Mouse (Mus musculus) kidney, adult 11 months (tissue): ENCODE results near the gene B3galnt1.
"Not testable (repeated sequence)": the region's sequence is repeated elsewhere in the genome, so short reads cannot be mapped to it uniquely, and the experiment has no call there.

Source experiments
- DNase-seq: peaks from one replicate; pipeline ENCODE4 v3.0.0; 2022

B3galnt1 gene

DNA sequence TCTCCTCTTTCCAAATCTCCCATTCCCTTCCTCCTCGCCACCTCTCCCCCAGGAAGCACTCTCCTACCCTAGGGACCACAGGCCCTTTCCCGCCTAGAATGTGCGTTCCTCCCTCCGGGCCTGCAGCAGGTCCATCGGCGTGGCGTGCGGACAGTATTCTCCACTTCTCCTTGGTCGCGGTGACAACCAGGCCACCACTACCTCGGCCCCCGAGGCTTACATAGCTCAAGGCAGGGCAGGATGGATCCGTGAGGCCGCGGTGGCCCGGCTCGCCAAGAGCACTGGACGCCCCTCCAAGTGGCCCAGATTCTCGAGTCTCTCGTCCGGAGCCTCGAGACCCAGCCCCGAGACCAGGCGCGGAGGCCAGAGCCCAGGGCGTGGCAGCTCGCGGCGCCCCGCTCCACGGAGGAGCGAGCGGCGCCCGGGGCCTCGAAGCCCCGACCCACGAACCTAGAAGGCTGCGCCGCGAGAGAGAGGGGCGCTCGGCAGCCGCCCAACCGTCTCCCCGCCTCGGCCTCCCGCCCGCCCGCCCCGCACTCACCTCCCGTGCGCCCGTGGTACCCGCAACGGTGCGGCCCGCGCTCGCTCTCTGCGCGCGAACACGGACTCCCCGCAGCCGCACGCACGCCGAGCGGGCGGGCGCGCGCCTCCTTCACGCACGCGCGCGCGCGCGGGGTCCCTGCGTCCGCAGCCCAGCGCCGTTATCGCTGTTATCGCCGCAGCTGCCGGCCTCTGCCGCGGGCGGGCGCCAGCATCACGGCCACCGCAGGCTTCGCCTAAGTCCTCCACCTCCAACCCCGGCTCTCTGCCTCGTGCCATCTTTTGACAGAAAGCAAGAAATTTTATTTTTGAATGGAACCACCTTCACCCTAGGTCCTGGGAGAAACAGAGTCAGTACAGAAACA lies at the start of gene B3galnt1:
Gene B3galnt1, minus strand, starts transcription at position 700 of the 905 bp plus-strand sequence.
- peak; percentile 37 for DNase-seq

DNA sequence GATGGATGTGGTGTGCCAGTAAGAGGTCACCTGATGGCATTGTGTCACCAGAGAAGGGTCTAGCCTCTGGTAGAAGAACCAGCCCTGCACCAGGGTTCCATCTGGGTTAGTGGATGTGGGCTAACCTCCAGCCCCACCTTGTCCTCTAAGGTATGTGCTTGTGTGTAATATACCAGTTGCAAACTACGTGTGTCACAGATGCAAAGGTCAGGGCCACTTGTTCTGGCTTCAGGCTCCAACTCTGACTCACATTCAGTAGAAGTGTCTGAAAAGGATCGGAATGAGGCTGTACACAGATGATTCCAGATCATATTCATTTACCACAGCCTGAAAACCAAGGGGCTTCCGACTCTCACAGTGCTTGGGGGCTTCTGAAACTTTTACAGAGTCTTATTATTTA lies 35.8 kb upstream of the B3galnt1 start:
- DNase-seq, result no peak

DNA sequence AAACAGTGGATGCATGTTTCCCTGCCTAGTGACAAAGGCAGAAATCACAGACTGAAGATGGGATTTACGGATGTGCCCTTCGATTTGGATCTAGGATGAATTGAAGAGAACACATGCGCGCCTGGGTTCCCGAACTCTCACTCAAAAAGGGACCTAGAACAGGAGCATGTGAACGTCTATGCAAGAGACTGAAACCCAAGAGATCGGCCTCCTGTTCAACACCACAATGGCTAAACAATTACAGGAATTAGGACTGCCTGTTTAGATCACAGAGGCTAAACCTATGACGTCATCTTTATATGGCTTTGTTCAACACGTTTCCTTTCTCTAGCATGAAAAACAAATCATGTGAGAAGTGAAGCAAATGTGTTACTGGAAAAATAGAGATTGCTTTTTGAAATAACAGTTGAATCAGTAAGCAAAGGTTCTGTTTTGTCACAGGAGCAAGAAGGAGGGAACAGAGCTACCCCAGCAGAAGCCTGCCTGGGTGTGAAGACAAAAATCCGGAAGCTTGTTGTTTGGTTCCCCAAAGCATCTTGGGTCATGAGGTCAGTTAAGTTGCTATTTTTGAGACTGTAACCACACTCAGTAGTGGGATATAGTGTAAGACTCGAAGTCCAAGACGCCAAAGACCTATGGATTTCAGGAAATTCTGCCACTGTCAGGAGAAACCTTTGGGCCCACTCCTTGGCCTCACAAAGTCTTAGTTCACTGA lies 35.1 kb upstream of the B3galnt1 start:
- no peak for DNase-seq

DNA sequence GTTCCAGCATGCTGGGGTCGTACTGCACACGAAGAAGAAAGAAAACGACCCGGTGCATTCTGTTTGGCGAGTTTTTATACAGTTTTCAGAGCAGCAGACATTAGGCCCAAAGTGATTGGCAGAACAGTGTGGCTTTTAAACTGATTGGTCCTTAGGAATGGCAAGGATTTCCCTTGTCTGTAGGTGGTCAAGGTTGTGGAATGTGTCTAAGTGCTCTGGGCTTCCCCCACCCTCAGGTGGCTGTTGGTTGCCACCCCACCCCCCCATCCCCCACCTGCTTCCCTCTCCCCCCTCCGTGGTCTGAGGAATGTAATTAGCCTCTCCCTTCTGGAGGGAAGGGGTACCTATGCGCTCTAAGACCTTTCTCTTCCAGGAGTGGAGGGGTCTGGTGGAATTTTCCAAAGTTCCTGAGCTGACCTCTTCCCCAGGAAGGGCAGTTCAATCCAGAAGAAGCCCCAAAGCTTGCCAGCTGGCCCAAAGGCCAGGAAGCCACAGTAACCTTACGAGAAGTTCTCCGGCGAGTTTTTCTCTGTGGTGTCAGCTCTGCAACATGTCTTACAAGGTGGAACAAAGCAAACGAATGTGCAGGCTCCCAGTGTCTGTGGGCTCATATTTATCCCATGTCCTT lies 28.3 kb upstream of the B3galnt1 start:
- DNase-seq, result peak; percentile 7

DNA sequence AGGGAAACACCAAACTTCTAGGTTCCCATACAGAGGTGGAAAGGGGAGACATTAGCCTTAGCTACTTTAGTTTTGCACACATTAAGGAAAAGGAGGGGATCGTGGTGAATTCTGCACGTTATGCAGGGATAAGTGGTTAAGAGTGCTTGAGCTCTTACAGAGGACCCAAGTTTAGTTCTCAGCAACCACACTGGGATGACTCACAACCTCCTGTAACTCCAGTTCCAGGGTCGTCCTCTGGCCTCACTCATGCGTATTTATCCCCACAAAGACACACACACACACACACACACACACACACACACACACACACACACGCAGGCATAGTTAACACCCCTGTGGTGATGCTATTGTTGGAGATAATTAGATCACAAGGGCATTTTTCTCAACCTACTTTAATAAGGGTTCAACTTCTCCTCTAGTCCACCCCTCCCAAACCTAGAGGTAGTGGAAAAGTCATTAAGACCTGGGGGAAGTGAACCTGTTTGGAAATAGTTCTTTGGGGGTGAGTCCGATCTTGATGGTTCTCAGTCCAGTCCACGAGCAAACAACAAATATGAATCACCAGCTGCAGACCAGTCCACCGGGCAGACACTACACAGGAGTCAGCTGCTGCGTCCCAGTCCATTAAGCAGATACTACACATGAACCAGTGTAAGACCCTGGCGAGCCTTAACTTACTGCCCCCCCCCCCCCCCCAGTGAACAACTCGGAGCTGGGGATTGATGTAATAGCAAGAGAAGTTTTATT lies 27.6 kb upstream of the B3galnt1 start:
- DNase-seq, result no peak

DNA sequence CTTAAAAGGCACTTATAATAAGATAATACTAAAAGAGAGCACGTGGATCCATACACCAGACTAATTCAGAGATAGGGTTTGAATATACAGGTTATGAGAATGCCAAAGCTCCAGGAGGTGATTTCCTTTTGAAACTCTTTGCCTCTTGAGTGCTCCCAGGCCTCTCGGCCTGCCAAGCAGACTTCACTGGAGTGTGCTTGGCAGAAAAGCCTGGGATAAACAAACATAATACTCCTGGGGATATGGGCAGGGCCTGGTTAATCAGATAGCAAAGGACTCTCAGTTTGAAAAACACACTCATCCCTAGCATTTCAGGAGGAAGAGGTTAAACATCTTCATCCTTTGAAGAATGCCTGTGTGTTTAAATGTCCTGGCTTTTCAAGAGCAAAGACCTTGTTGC lies 25.4 kb upstream of the B3galnt1 start:
- DNase-seq, result peak; percentile 7

DNA sequence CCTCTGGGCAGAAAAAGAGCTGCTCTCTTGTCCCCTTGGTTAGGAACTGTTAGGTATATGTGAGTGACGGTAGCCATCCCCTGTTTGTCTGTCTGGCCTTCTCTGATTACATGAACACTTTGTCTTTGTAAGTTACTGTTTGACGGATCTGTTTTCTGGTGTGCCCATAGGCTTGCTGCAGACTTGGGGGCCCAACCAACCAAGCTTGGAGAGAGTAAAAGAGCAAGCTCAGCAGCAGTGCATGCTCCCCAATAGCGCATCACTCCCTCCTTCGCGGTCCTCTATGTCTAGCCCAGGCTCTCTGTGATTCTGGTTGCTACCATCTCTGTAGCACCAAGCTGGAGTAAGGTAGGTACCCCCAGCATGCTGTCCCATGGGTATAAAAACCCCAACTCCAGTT lies 9.1 kb upstream of the B3galnt1 start:
- DNase-seq, result peak; percentile 41

DNA sequence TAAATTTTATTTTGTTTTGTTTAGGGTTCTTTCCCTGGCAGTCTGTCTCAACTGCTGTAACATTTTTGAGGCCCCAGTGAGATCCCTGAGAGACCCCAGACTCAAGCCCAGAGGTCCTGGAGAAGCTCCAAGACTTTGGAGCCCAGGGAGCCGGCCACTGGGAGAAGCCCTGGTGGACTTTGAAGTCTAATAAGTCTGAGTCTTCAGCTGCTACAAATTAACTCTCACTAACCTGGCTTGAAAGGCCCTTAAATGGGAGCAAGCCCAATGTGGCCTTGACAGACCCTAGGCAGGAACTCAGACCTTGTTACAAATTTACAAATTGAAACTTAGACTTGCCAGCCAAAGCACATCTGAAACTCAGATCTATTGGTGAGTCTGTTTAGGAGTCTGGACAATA lies 8.7 kb upstream of the B3galnt1 start:
- peak; percentile 76 for DNase-seq

DNA sequence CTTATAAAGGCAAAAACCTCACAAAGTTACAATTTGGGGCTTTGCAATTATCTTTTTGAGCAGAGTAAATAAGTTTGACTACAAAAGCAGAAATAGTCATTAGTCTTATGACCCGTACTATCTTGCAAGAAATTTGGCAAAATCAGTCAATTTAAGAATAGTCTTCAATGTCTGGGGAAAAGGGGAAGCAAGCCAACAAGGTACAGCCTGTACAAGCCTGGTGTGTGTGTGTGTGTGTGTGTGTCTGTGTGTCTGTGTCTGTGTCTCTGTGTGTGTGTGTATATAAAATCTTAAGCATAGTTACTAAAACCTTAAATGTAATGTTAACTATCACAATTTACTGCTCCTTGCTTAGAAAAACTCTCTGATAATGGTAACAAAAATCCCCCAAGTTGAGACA lies 8.2 kb upstream of the B3galnt1 start:
- no peak for DNase-seq

DNA sequence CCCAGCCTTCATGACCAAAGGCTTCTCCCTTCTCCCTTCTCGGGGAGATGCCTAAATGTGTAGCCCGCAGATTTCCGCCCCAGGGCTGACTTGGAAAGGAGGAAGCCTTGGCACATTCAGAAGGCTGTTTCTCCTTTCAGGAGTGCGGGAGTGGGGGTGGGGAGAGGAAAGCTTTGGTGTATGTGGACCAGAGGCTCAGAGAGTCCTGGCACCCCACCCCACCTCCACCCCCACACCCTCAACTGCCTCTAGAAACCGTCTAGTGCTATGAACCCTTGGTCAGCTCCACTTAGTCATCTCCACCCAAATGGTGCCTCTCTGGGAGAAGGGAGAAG lies 373 bp upstream of the B3galnt1 start:
- no peak for DNase-seq

DNA sequence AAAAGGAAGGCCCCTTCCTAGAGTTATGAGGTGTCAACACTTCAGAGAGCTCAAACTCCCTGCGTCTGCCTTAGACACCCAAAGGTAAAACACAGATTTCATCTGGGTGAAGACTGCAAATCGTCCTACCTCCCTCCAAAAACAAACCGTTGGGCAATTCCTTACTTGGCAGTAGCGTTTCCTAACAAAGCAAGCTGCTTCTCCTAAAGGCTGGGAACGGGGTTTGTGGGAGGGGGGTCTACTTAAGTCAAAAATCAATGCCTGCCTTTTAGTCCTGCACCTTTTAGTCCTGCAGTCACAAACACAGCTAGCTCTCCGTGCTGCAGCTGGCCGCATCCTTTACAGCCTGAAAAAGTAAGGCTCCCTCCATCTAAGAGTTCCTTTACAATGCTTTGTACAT lies 944 bp downstream of the B3galnt1 start:
- DNase-seq, result no peak

DNA sequence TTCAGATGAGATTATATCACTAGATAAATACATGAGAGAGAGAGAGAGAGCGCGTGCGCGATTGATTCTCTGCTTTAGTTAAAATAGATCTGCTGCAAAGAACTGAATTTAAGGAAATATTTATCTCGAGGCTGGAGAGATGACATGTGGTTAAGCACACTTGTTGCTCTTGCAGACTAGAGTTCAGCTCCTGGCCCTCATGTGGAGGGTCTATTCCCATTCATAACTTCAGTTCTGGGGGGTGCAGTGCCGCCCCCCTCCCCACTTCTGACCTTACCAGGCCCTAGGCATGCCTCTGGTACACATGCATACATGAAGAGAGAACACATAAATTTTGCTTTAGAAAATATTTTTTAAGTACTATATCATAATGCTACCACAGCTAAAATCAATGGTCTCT lies 1.5 kb downstream of the B3galnt1 start:
- no peak for DNase-seq

DNA sequence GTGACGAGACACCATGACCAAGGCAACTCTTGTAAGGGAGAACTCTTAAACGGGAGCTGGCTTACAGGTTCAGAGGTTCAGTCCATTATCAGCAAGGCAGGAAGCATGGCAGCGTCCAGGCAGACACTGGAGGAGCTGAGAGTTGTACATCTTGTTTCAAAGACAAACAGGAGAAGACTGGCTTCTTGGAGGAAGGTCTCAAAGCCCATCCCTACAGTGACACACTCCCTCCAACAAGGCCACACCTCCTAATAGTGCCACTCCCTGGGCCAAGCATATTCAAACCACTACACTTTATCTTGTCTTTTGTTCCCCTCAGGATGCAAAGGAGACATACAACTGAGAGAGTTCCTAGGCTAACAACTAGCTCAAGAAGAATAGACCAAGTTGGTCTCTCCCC lies 2.6 kb downstream of the B3galnt1 start:
- no peak for DNase-seq

DNA sequence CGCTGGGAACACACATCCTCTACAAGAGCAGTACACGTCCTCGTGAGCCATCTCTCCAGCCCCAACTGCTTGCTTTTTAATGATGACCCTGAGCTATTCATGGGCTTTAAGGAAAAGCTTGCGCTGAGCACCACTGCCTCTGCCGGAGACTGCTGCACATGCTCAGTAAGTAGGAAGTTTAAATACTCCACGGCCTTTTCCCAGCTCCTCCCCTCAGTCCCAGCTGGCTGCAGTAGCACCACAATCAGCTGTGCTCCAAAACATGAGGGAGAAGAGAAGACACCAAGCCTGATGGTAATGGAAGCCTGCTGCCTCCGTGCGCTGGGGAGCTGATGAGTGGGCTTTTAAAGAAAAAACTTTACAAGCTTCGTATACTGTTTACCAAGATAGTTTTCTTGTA lies 4.7 kb downstream of the B3galnt1 start:
- no peak for DNase-seq

DNA sequence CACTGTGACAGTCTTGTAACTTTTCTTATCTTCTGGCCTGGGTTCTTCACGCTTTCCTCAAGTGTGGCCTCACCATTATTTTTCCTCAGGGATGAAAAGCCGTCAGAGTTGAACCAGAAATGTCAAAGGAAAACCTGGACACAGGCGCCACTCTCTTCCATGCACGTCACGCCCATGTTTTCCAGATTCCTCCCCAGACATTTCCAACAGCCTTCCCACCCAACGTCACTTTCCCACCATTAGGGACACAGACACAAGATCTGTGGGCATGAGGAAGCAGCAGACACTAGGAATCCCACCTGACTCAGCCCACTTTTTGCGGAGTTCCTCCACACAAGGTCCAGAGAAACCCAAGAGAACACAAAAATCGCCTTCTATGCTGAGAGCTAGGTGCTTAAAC lies 5.3 kb downstream of the B3galnt1 start:
- DNase-seq, result no peak

DNA sequence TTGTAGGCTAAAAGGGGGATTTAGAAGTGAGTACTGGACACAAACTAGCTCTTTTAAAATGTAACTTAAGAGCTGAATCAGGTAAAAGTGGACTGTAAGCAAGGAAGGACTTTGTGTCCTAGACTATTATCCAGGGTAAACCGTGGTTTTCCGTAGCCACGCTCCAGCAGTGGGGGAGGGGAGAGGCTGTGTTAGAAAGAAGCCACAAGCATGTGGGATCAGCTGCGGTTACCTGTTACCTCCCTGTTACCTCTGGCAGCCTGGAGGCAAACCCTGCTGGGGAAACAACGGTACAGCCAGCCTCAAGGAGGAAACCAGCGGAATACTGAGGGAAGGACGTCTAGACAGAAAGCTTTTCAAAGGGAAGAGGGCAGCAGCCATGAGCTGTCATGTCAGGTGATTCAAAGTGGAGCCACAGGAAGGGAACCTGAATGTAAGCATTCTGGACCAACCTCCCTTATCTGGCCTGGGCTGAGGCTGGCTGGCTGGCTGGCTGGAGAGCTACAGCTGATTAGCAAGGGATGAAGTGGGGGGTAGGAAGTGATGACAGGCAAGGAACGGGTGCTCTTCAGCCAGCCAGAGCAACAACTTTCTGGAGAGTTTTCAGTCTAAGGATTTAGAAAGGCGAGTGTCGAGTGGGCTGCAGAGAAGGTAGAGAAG lies 10.5 kb downstream of the B3galnt1 start:
- DNase-seq, result peak; percentile 84

DNA sequence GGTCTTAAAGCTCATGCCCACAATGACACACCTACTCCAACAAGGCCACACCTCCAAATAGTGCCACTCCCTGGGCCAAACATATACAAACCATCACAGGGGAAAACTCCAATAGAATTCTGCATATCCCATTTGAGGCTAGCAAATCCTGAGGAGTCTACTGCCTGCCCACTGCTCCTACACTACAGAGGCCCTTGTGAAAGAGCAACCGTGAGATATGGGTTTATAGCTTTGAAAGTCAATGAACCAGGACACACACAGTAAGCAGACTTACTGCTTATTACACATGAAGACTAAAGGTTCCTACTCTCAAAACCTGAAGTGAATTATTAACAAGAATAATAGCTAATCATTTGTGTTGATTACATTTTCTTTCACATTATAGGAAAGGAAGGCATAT lies 15.0 kb downstream of the B3galnt1 start:
- no peak for DNase-seq

DNA sequence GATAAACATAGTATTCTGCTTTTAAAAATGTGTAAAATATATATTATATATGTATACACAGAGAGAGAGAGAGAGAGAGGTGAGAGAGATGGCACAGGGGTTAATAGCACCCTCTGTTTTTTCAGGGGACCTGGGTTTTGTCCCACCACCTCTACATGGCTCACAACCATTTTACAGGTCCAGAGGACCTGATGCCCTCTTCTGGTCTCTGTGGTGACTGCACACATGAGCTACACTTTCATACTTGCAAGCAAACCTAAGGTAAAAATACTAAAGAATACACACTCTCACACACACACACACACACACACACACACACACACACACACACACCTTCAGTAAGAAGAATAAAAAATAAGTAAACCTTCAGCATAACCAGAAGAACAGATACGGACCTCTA lies 20.0 kb downstream of the B3galnt1 start:
- no peak for DNase-seq

DNA sequence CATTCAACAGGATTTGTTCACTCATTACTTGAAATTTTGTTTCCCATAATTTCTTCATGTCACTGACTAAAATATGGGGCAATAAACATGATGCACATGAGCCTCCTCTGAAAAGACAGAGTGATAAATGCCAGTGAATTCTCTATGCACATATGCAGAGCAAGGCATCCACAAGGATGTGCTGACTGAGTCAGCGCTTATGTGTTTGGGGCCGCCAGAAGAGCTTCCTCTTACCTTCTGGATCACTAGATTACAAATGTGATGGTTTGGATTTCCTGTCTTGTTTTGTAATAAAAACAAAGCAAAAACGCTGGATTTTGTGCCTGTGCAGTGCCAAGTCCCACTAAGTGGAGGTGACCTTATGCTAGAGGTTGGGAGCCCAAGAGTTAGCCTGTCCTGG lies 22.0 kb downstream of the B3galnt1 start:
- no peak for DNase-seq

DNA sequence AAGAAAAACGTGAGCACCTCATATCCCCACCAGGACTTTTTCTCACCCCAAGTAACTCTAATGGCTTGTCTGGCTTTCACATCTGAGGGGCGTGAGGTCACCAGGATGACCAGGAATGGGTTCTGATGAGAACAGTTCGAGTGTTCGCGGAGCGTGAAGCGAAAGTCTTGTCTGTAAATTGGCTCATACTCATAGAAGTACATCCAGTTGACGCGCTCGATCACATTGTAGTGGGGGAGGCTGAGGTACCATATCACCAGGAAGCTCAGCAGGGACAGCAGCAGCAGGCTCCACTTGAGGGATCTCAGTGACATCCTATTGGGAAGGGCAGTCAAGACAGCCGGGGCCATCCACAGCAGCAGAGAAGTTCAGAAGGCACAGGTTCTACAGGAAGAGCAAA lies 23.2 kb downstream of the B3galnt1 start:
- DNase-seq, result no peak

DNA sequence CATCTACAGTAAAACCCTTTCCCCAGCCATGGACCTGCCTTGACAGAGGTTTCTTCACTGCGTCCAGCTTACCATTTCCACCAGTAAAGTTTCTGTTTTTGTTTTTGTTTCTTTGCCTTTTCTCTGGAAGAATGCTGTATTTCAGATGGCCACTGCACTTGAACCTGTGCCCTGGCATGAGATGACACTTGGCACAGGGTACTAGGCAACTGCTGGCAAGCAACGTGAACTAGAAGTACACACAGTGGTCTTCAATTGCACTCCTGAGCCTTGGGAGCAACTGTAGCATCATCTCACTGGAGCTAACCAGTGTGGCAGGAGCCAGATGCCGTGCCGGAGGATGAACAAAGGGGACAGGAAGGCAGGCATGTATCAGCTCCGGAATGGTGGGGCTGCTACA lies 26.2 kb downstream of the B3galnt1 start:
- no peak for DNase-seq

DNA sequence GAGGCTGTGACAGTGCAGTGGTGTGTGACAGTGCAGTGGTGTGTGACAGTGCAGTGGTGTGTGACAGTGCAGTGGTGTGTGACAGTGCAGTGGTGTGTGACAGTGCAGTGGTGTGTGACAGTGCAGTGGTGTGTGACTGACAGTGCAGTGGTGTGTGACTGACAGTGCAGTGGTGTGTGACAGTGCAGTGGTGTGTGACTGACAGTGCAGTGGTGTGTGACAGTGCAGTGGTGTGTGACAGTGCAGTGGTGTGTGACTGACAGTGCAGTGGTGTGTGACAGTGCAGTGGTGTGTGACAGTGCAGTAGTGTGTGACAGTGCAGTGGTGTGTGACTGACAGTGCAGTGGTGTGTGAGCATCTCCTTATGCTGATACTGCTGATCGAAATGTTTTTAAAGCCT lies 33.2 kb downstream of the B3galnt1 start:
- DNase-seq, result not testable (repeated sequence)

DNA sequence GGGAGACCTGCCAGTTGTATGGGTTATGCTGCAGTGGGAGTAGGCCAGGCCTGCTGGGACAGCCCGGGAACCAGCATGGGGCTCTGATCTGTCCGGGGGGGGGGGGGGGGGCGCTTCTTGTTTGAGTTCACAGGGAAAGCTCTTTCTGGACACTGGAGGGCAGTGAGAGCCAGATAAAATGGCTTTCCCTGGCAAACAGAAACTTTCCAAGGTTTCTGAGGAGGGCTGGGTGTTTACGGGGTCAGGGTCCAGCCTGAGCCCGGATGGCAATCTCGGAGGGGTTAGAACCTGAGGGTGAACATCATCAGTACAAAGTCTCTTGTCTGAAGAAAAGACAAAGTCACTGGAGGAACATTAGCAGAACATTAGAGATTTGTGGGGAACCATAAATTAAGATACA lies 35.4 kb downstream of the B3galnt1 start:
- DNase-seq, result no peak
